Mouse (Mus musculus) heart, postnatal 36 days (tissue): ENCODE measurements at regions not wholly inside any gene's neighbourhood (a gene's known extent, or its start where the extent isn't known, plus 50 kb on each side); places are given as distances from the start of the nearest gene placed in this dataset.
"Not testable (repeated sequence)": the region's sequence is repeated elsewhere in the genome, so short reads cannot be mapped to it uniquely, and the experiment has no call there.

Experiments
- DNase-seq, 2 experiments: peaks; one replicate each; pipeline ENCODE4 v3.0.0; 2021 to 2022
- intact Hi-C: fragments of 180-260 bp; cut with DNase I; formaldehyde crosslinking; loops from one replicate; pipeline ENCODE4 v1.15.1; 2025

DNA sequence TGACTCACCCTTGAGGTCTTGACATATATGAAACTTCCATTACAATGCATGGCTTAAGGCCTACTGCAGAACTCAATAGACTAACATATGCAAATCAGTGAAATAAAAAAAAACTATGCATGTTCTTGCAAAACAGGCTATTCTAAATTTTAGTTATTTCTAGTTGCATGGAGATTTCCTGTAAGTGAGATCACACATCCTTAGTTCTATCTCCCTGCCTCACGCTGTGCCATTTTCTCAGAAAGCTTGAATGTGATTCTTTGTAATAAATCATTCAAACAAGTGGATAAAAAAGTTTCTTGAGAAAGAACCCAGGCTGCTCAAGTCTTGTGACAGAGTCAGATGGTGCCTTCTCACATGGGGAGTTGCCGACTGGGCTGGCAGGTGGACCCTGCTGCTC lies 228.9 kb upstream of the Gap43 start:
- intact Hi-C loops: no loop called here
- DNase-seq: no peak

DNA sequence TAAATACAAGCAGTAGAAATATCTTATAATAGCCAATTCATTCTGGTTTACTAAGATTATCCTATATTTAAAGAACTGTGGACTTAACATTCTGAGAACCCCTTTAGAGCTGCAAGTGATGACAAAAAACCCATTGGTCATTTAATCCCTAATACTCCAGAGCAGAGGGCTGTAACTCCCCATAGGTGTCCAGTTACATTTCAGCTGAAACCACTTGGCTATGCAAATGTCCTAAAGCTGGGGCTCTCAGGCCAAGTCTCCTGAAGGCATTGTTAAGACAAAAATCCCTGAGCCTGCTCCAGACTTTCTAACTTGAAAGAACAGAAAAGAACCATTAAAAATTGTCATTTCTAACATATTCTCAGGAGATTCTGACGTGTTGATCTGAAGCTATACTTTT lies 209.1 kb upstream of the Gap43 start:
- DNase-seq: no peak
- intact Hi-C loops: no loop called here

- intact Hi-C loops: no loop called here
- DNase-seq: no peak
Observed at GRCm38 (mm10) chr16:42546229-42547163, 206.0 kb upstream of the Gap43 start.

- intact Hi-C loops: no loop called here
Observed at GRCm38 (mm10) chr16:42517321-42517720, 176.9 kb upstream of the Gap43 start.

DNA sequence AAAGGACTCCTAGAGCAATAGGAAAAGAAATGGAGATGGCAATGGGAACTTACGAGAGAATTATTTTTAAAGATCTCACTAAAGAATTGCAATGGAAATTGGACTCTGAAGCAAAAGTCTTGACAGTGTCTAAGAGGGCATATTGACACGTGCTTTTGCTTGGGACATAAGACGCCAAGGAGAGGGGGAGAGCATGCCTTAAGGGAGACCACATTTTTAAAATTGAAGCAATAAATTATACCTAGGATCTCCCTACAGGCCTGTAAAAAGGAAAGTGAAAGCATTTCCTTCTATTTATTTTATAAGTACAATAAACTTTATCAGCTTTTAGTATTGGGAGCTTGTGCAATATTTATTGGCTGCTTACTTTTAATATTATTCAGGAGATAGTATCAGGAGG lies 175.5 kb upstream of the Gap43 start:
- intact Hi-C loops: no loop called here

More at GRCm38 (mm10) chr16:42517321-42517720, 176.9 kb upstream of the Gap43 start:
- peak; percentile 4 to 6 for DNase-seq

DNA sequence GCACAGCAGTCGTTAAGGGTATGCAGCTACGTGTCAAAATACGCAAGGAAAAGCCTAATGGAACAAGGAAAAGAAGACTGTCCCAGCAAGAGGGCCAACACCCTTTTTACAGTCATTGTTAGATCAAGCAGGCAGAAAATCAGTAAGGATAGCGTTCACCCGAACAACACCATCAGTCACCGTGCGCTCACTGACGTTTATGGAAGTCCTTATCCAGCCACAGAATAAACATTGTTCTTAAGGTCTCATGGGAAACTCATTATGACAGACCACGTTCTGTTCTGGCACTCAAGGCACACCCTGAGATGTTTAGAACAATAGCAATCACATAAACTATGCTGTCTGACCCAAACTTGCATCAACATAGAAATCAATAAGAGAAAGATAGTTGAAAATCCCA lies 164.7 kb upstream of the Gap43 start:
- DNase-seq: no peak

More for the DNA sequence above, 175.5 kb upstream of the Gap43 start:
- no peak for DNase-seq

GRCm38 (mm10) chr16:42501713-42502112 lies 161.3 kb upstream of the Gap43 start:
- no peak for DNase-seq
- intact Hi-C loops: no loop called here

More for the DNA sequence above, 164.7 kb upstream of the Gap43 start:
- intact Hi-C loops: no loop called here

GRCm38 (mm10) chr16:42501109-42501508 lies 160.7 kb upstream of the Gap43 start:
- intact Hi-C loops, DNase-seq: not testable (repeated sequence)

- intact Hi-C loops: no loop called here
- DNase-seq: no peak
Observed at GRCm38 (mm10) chr16:42499514-42499913, 159.1 kb upstream of the Gap43 start.

DNA sequence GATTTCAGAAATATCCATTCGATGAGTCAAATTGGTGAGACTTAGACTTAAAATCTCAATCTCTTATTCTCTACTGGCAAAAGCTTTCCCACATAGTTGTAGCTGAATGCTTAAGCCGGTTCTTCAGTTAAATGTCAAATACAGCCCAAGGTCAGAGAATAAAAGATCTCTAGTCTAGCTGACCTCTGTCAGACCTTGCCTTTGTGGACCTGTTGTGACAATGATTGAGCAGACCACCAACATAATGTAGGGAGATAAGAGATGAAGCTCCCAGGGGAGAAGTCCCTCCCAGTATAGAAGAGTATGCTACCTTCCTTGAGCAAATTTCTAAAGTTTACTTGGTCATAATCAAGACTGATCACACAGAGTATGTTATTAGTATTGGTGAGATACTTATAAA lies 157.9 kb upstream of the Gap43 start:
- intact Hi-C loops: no loop called here
- DNase-seq: no peak

DNA sequence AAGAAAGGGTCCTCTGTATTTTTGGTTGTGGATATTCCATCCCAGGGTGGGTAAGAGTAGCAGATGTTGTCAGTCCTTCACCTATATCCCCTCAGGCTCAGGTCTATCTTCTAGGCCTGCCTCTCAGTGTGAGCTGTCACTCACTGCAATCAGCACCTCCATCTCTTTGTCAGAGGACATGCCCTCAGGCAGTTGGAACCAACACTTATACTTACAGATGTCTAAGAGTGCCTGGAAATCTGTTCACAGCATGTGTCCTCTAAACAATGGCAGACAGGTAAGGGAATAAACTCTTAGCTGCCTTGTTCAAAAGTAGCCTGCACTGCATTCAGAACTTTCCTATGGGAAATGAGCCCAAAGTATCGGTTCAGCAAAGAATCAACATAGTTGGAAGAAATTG lies 153.1 kb upstream of the Gap43 start:
- intact Hi-C loops: no loop called here
- no peak for DNase-seq

- no peak for DNase-seq
- intact Hi-C loops: no loop called here
Observed at GRCm38 (mm10) chr16:42488745-42489144, 148.3 kb upstream of the Gap43 start.

GRCm38 (mm10) chr16:42479978-42480377 lies 139.5 kb upstream of the Gap43 start:
- intact Hi-C loops: no loop called here
- no peak for DNase-seq

GRCm38 (mm10) chr16:42466976-42467375 lies 126.5 kb upstream of the Gap43 start:
- intact Hi-C loops: no loop called here

DNA sequence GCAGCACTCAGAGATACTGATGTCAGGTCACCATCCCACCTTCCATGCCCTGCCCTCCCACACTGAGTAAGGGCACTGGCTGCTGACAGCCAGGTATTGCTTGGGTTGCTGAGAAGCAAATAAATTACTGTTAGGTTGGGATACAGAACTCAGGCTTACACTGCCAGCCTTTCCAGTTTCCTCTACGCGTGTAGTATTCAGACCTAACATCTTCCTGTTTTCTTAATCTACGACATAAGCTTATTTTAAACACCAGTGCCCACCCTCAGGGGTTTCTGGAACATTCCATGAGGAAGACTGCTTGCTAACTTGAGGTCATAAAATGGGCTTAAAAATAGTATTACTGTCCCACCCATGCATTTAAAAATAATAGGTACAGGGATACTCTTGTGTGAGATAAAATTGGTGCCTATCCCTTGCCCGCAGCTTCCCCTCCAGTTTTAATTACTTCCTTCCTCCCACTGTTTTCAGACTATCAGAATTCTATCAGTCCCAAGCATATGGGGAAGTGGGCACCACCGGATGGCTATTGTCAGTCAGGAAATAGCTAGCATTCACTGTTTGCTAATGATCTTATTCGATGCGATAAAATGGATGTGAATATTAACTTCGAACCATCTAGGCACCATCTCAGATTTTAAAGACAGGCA lies 116.0 kb upstream of the Gap43 start:
- no peak for DNase-seq
- intact Hi-C loops: no loop called here

More at GRCm38 (mm10) chr16:42466976-42467375, 126.5 kb upstream of the Gap43 start:
- DNase-seq: no peak

GRCm38 (mm10) chr16:42453338-42453737 lies 112.9 kb upstream of the Gap43 start:
- intact Hi-C loops: no loop called here
- DNase-seq: no peak

- DNase-seq: no peak
- intact Hi-C loops: no loop called here
Observed at GRCm38 (mm10) chr16:42449840-42450444, 109.5 kb upstream of the Gap43 start.

DNA sequence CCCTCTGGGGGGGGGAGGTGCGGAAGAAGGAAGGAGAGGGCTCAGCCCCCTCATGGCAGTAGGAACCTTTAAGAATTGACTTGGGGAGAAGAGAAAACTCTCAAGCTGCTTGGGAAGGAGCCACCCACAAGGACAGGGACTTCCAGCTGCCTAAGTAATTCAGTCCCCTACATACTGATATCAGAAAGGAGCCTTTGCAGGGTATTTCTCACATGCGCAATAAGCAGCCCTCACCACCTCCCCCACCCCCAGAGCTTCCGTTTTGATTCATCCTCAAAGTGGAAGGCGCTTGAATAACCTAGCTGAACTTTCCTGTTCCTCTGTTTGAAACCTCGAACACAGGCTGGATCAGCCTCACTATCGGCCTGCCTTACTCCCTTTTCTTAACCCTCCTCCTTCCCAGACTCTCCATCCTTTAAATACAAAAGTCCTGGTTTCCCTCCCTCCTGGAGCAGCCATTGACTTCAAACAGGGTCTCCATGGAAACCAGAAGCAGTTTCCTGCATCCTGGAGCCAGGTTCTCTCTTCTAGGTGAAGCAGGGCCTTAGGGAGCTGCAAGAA lies 104.5 kb upstream of the Gap43 start:
- DNase-seq: no peak
- intact Hi-C loops: no loop called here

GRCm38 (mm10) chr16:42444408-42444862 lies 104.0 kb upstream of the Gap43 start:
- DNase-seq: no peak
- intact Hi-C loops: no loop called here

GRCm38 (mm10) chr16:42440822-42441221 lies 100.4 kb upstream of the Gap43 start:
- intact Hi-C loops: no loop called here
- DNase-seq: peak; percentile 13 to 28

DNA sequence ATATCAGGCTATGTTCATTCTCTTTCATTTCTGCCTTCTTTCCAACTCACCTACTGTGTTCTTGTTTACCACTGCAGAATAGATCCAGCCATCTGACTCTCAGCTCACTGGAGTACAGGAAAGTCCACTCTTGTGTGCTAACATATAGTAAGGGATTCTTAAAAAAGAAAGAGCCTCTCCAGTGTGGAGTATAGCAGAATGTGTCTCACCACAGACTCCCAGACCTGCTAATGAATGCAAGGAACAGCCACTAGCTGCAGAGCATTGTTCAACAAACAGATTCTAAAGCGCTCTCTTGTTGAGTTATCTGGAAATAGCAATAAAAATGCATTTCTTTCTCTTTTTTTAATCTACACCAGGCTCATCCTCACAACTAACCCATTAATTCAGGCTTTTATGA lies 91.1 kb upstream of the Gap43 start:
- DNase-seq: no peak
- intact Hi-C loops: no loop called here
